Mouse (Mus musculus) thymus, adult 18-20 months (tissue): Measurements from ENCODE around the gene P4ha1.
"Not testable (repeated sequence)": the region's sequence is repeated elsewhere in the genome, so short reads cannot be mapped to it uniquely, and the experiment has no call there.

ENCODE experiments used
- DNase-seq, 2 experiments: peaks; one replicate each; pipeline ENCODE4 v3.0.0; 2022; ENCODE audit warnings: mixed read lengths in 2 of 2

P4ha1 gene

GRCm38 (mm10) chr10:59378728-59379127, 55.6 kb downstream of the P4ha1 start:
- no peak for DNase-seq

- no peak for DNase-seq
Measured at GRCm38 (mm10) chr10:59379927-59380326, 56.8 kb downstream of the P4ha1 start.

GRCm38 (mm10) chr10:59380411-59380821, 57.3 kb downstream of the P4ha1 start:
- no peak for DNase-seq

GRCm38 (mm10) chr10:59381563-59381962, 58.5 kb downstream of the P4ha1 start:
- not testable (repeated sequence) for DNase-seq

- DNase-seq = no peak
Measured at GRCm38 (mm10) chr10:59386951-59387350, 63.9 kb downstream of the P4ha1 start.

- DNase-seq = no peak
Measured at GRCm38 (mm10) chr10:59389652-59390051, 66.6 kb downstream of the P4ha1 start.

GRCm38 (mm10) chr10:59391907-59392306, 68.8 kb downstream of the P4ha1 start:
- no peak for DNase-seq

GRCm38 (mm10) chr10:59395461-59395860, 72.4 kb downstream of the P4ha1 start, which contains the start of gene Gm10273:
Gm10273 (plus strand) TSS chr10:59395632.
- not testable (repeated sequence) for DNase-seq

GRCm38 (mm10) chr10:59402899-59403792, 80.0 kb downstream of the P4ha1 start, which contains the start of gene Pla2g12b:
Pla2g12b (plus strand) TSS chr10:59403660.
- DNase-seq = no peak

- DNase-seq = no peak
Measured at GRCm38 (mm10) chr10:59403793-59404149, 80.7 kb downstream of the P4ha1 start.

GRCm38 (mm10) chr10:59408499-59408898, 85.4 kb downstream of the P4ha1 start:
- DNase-seq = no peak

- DNase-seq = no peak
Measured at GRCm38 (mm10) chr10:59410264-59410663, 87.2 kb downstream of the P4ha1 start.

GRCm38 (mm10) chr10:59413711-59414110, 90.6 kb downstream of the P4ha1 start:
- no peak for DNase-seq

GRCm38 (mm10) chr10:59416623-59417022, 93.5 kb downstream of the P4ha1 start:
- no peak for DNase-seq

GRCm38 (mm10) chr10:59419516-59419915, 96.4 kb downstream of the P4ha1 start:
- no peak for DNase-seq
